Mouse (Mus musculus): Measurements from ENCODE around the gene 1700008O03Rik.
A peak's percentile ranks its signal among the peaks of the same experiment; 100 is the strongest.

The 1700008O03Rik gene

GRCm38 (mm10) chr7:44375207-44375606, 10.4 kb downstream of the 1700008O03Rik start:
- no peak for DNase-seq

- DNase-seq: peak; percentile 92
These were observed 10.9 kb downstream of the 1700008O03Rik start for GRCm38 (mm10) chr7:44374756-44375155.

GRCm38 (mm10) chr7:44373889-44374652, 11.5 kb downstream of the 1700008O03Rik start:
- DNase-seq: peak; percentile 99

GRCm38 (mm10) chr7:44373460-44373859, 12.2 kb downstream of the 1700008O03Rik start:
- no peak for DNase-seq

GRCm38 (mm10) chr7:44372678-44373077, 12.9 kb downstream of the 1700008O03Rik start:
- no peak for DNase-seq

- DNase-seq: peak; percentile 93
These were observed 24.8 kb downstream of the 1700008O03Rik start for GRCm38 (mm10) chr7:44360792-44361301.

GRCm38 (mm10) chr7:44359908-44360672, 25.5 kb downstream of the 1700008O03Rik start:
- peak; percentile 99 for DNase-seq

- DNase-seq: peak; percentile 91
These were observed 26.6 kb downstream of the 1700008O03Rik start for GRCm38 (mm10) chr7:44358886-44359654.

- no peak for DNase-seq
These were observed 27.6 kb downstream of the 1700008O03Rik start for GRCm38 (mm10) chr7:44358012-44358411.

- no peak for DNase-seq
These were observed 28.1 kb downstream of the 1700008O03Rik start for GRCm38 (mm10) chr7:44357531-44357930.

- peak; percentile 91 for DNase-seq
These were observed 28.8 kb downstream of the 1700008O03Rik start for GRCm38 (mm10) chr7:44356590-44357481.

- no peak for DNase-seq
These were observed 30.2 kb downstream of the 1700008O03Rik start for GRCm38 (mm10) chr7:44355411-44355810.

GRCm38 (mm10) chr7:44353601-44354340, 31.8 kb downstream of the 1700008O03Rik start:
- DNase-seq: peak; percentile 91

GRCm38 (mm10) chr7:44352750-44353600, 32.6 kb downstream of the 1700008O03Rik start:
- peak; percentile 81 for DNase-seq

GRCm38 (mm10) chr7:44351881-44352749, 33.5 kb downstream of the 1700008O03Rik start:
- DNase-seq: peak; percentile 84

- peak; percentile 94 for DNase-seq
These were observed 34.5 kb downstream of the 1700008O03Rik start for GRCm38 (mm10) chr7:44350957-44351711.

GRCm38 (mm10) chr7:44349043-44349442, 36.6 kb downstream of the 1700008O03Rik start:
- no peak for DNase-seq

- DNase-seq: peak; percentile 92
These were observed 41.0 kb downstream of the 1700008O03Rik start for GRCm38 (mm10) chr7:44344622-44345021.

All from heart, adult 11 months (tissue).